Mouse (Mus musculus) testis, adult 2 months (tissue): ENCODE measurements around the gene Pip4k2a. TPM values are rescaled to one million over a fixed set of nuclear protein-coding genes. Genes with fewer than 3 reads are reported as not detected.

Experiments used
- H3K27ac ChIP-seq: fragments of 200-500 bp; 2 replicates; pipeline ENCODE4 v1.5.1; 2012; ENCODE audit warnings: low read depth, low read length; ENCODE audit not compliant: control insufficient read depth, insufficient read depth
- H3K27me3 ChIP-seq: fragments of 200-500 bp; 2 replicates; pipeline ENCODE4 v1.6.1; 2012; ENCODE audit warnings: mild to moderate bottlenecking, low read length, moderate library complexity; ENCODE audit not compliant: control insufficient read depth, insufficient read depth
- H3K36me3 ChIP-seq: fragments of 200-500 bp; 2 replicates; pipeline ENCODE4 v1.6.1; 2012; ENCODE audit warnings: mild to moderate bottlenecking, low read length; ENCODE audit not compliant: control insufficient read depth, insufficient read depth
- H3K4me1 ChIP-seq: fragments of 200-500 bp; 2 replicates; pipeline ENCODE4 v1.6.1; 2012; ENCODE audit warnings: low read length; ENCODE audit not compliant: control insufficient read depth, insufficient read depth
- H3K4me3 ChIP-seq: fragments of 200-500 bp; 2 replicates; pipeline ENCODE4 v1.5.1; 2012; ENCODE audit warnings: low read depth, mild to moderate bottlenecking, low read length, moderate library complexity, mixed read lengths; ENCODE audit not compliant: control insufficient read depth
- CTCF ChIP-seq: fragments of 200-500 bp; IDR thresholded peaks from 2 replicates; pipeline ENCODE4 v1.5.1; 2012; ENCODE audit warnings: low read depth, mild to moderate bottlenecking, inconsistent platforms, low read length, moderate library complexity; ENCODE audit not compliant: control insufficient read depth, insufficient read depth, insufficient replicate concordance
- POLR2A ChIP-seq: fragments of 200-500 bp; IDR thresholded peaks from 2 replicates; pipeline ENCODE4 v1.6.1; 2012; ENCODE audit warnings: low read depth, mild to moderate bottlenecking, inconsistent platforms, low read length, moderate library complexity; ENCODE audit not compliant: control insufficient read depth
- polyA plus RNA-seq: library from polyadenylated mRNA; depleted of rRNA; stranded (reverse); fragments of >200 nt; gene quantifications from 2 replicates; pipeline ENCODE4 v1.2.3, GENCODE M21; 2012

Gene Pip4k2a
- polyA plus RNA-seq, 1 experiment: 1.3 TPM

- no peak overlapping the region for H3K27ac ChIP-seq
- H3K4me1 ChIP-seq: no peaks in the 10 kb centered on the region
- H3K36me3 ChIP-seq: no peaks in the 10 kb centered on the region
- no peak for TF ChIP-seq POLR2A
- no peak for TF ChIP-seq CTCF
- no peak overlapping the region for H3K4me3 ChIP-seq
- no peaks in the 10 kb centered on the region for H3K27me3 ChIP-seq
Measured at GRCm38 (mm10) chr2:18979046-18979445, 18.9 kb downstream of the Pip4k2a start.

GRCm38 (mm10) chr2:18977201-18977805 lies 20.6 kb downstream of the Pip4k2a start:
- H3K27me3 ChIP-seq: no peaks in the 10 kb centered on the region
- no peak overlapping the region for H3K27ac ChIP-seq
- TF ChIP-seq POLR2A (no peak), CTCF (no peak)
- H3K36me3 ChIP-seq: no peaks in the 10 kb centered on the region
- no peaks in the 10 kb centered on the region for H3K4me1 ChIP-seq
- no peak overlapping the region for H3K4me3 ChIP-seq

GRCm38 (mm10) chr2:18976175-18976574 lies 21.8 kb downstream of the Pip4k2a start:
- H3K27me3 ChIP-seq: no peaks in the 10 kb centered on the region
- TF ChIP-seq CTCF (no peak), POLR2A (no peak)
- no peak overlapping the region for H3K27ac ChIP-seq
- no peaks in the 10 kb centered on the region for H3K36me3 ChIP-seq
- H3K4me3 ChIP-seq: no peak overlapping the region
- no peaks in the 10 kb centered on the region for H3K4me1 ChIP-seq

DNA sequence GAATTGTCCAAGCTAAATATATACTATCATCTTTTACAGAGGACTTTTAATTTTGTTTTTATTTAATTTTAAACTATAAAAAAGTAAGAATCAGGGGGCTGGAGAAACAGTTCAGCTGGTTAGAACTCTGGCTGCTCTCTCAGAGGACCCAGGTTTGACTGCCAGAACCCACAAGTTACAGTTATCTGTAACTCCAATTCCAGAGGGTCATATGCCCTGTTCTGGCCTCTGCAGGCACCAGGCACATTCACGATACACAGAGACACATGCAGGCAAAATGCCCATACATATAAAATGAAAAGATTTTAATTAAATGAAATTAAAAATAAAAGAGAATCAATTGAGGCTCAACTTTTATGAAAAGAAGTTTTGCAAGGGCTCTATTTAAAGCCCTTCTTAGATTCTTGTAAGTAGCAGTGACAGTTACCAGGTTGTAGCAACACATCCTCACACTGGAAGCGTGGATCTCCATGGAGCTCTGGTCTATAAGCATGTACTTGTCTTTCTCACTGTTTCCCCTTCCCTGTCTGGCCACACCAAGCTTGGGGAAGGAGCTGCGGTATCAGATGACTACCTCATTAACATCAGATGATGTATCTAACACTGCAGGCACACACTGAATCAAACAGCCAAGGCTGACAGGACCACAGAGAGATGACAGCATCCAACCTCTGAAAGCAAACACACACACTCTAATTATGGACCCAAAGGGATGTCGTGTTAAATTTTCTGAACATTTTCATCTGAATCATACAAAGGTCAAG lies 22.9 kb downstream of the Pip4k2a start:
- H3K4me1 ChIP-seq: no peaks in the 10 kb centered on the region; the same call in 1 of the 2 replicates
- H3K36me3 ChIP-seq: no peaks in the 10 kb centered on the region
- TF ChIP-seq CTCF: no peak
- TF ChIP-seq POLR2A: no peak
- no peaks in the 10 kb centered on the region for H3K27me3 ChIP-seq
- no peak overlapping the region for H3K27ac ChIP-seq
- H3K4me3 ChIP-seq: no peak overlapping the region

- no peak for TF ChIP-seq POLR2A
- no peak for TF ChIP-seq CTCF
- H3K4me3 ChIP-seq: no peak overlapping the region
- no peaks in the 10 kb centered on the region for H3K36me3 ChIP-seq
- no peak overlapping the region for H3K27ac ChIP-seq
- H3K4me1 ChIP-seq: no peaks in the 10 kb centered on the region; the same call in 1 of the 2 replicates
- no peaks in the 10 kb centered on the region for H3K27me3 ChIP-seq
Measured at GRCm38 (mm10) chr2:18971564-18971963, 26.4 kb downstream of the Pip4k2a start.

DNA sequence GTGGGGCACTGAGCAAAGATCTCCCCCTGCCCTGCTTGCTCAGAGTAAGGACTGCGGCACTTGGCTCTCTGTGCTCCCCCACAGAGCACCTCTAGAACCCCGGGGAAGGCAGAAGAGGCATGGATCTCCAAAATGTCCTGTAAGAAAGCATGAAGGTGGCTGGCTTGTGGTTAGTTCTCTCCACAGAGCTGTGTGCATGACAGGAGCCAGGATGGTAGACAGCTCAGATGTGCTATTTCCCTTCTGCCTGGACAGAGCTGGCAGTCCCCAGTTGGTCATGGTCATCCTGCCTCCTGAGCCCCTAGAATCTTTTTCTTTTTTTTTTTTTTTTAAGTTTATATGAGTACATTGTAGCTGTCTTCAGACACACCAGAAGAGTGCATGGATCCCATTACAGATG lies 27.5 kb downstream of the Pip4k2a start:
- TF ChIP-seq POLR2A (no peak), CTCF (no peak)
- no peaks in the 10 kb centered on the region for H3K36me3 ChIP-seq
- H3K4me3 ChIP-seq: no peak overlapping the region
- no peaks in the 10 kb centered on the region for H3K27me3 ChIP-seq
- no peak overlapping the region for H3K27ac ChIP-seq
- H3K4me1 ChIP-seq: no peaks in the 10 kb centered on the region; the same call in 1 of the 2 replicates

- Histone ChIP-seq H3K36me3 (no peaks in the 10 kb centered on the region), H3K4me3 (no peak overlapping the region), H3K4me1 (no peaks in the 10 kb centered on the region; the same call in 1 of the 2 replicates), H3K27me3 (no peaks in the 10 kb centered on the region), H3K27ac (no peak overlapping the region)
- TF ChIP-seq POLR2A (no peak), CTCF (no peak)
Measured at GRCm38 (mm10) chr2:18969066-18969681, 28.8 kb downstream of the Pip4k2a start.
